Mouse (Mus musculus) erythroblast, embryonic 14.5 days (primary cell): ENCODE results near the gene Kcnt2. TPM values are rescaled to one million over a fixed set of nuclear protein-coding genes. Genes with fewer than 3 reads are reported as not detected.

Source experiments
- H3K27me3 ChIP-seq: 2 replicates; pipeline ENCODE4 v1.6.1; 2012; ENCODE audit warnings: inconsistent platforms; ENCODE audit not compliant: control insufficient read depth
- H3K36me3 ChIP-seq: 2 replicates; pipeline ENCODE4 v1.6.1; 2012; ENCODE audit warnings: mild to moderate bottlenecking, inconsistent platforms; ENCODE audit not compliant: control insufficient read depth
- H3K4me1 ChIP-seq: 2 replicates; pipeline ENCODE4 v1.6.1; 2012; ENCODE audit warnings: inconsistent platforms; ENCODE audit not compliant: control insufficient read depth
- H3K4me3 ChIP-seq: replicated peaks from 2 replicates; pipeline ENCODE3; 2012; ENCODE audit warnings: moderate library complexity, mild to moderate bottlenecking, inconsistent platforms
- H3K9me3 ChIP-seq: 2 replicates; pipeline ENCODE4 v1.6.1; 2012; ENCODE audit warnings: low read length, inconsistent platforms, mixed read lengths; ENCODE audit not compliant: control insufficient read depth
- GATA1 ChIP-seq: IDR thresholded peaks from 2 replicates; pipeline ENCODE4 v1.6.1; 2012; ENCODE audit warnings: low read length, inconsistent platforms, mixed read lengths
- TAL1 ChIP-seq: IDR thresholded peaks from 3 replicates; pipeline ENCODE4 v1.6.1; 2012; ENCODE audit warnings: low read length, inconsistent platforms, mixed read lengths
- polyA plus RNA-seq: library from polyadenylated mRNA; stranded (reverse); fragments of >175 nt; gene quantifications from 2 replicates; pipeline ENCODE4 v1.2.3, GENCODE M21; 2012

The Kcnt2 gene
- polyA plus RNA-seq, 1 experiment: not detected

GRCm38 (mm10) chr1:140333702-140334101, 87.7 kb downstream of the Kcnt2 start:
- Histone ChIP-seq H3K9me3 (no peaks in the 10 kb centered on the region), H3K4me1 (no peaks in the 10 kb centered on the region), H3K27me3 (no peaks in the 10 kb centered on the region), H3K36me3 (no peaks in the 10 kb centered on the region), H3K4me3 (no peak overlapping the region)
- no peak for TF ChIP-seq TAL1

DNA sequence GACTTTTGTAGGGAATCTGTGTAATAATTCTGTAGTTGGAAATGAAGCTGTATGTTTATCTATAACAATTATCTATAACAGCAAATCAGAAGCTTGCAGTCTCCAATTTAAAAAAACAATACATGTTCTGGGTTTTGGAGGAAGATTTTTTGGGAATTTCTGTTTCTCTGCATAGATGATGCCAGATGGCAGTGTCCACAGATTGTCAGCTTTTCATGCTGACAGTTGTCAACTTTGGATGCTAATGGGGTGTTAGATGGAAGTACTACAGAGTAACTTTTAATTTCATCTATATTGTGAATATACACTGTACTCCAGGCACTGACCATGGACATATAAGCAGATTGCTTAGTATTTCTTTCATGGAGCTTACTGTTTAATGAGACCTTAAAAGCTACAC, 92.5 kb downstream of the Kcnt2 start:
- no peaks in the 10 kb centered on the region for H3K36me3 ChIP-seq
- H3K27me3 ChIP-seq: no peaks in the 10 kb centered on the region
- no peaks in the 10 kb centered on the region for H3K4me1 ChIP-seq
- no peak for TF ChIP-seq GATA1
- no peak for TF ChIP-seq TAL1
- no peaks in the 10 kb centered on the region for H3K9me3 ChIP-seq
- no peak overlapping the region for H3K4me3 ChIP-seq

DNA sequence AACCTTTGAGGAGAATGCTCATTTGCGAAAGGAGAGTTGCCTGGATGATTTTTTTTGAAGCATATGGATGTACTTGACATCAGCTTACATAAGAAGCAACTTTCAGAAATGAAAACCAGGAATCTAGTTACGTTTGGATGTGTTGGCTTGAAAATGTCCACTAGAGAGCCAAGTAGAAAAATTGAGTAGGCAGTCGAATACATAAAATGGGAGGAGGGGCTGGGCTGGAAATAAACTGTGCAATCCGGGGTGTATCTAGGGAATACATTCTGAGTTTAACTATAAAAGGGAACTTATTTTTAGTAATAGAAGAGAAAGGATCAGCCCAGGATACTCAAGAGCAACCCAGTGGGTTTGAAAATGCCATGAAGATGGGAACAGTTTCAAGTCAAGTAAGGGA, 93.4 kb downstream of the Kcnt2 start:
- Histone ChIP-seq H3K9me3 (no peaks in the 10 kb centered on the region), H3K27me3 (no peaks in the 10 kb centered on the region), H3K4me1 (no peaks in the 10 kb centered on the region), H3K36me3 (no peaks in the 10 kb centered on the region), H3K4me3 (no peak overlapping the region)
- no peak for TF ChIP-seq TAL1
- TF ChIP-seq GATA1: no peak

DNA sequence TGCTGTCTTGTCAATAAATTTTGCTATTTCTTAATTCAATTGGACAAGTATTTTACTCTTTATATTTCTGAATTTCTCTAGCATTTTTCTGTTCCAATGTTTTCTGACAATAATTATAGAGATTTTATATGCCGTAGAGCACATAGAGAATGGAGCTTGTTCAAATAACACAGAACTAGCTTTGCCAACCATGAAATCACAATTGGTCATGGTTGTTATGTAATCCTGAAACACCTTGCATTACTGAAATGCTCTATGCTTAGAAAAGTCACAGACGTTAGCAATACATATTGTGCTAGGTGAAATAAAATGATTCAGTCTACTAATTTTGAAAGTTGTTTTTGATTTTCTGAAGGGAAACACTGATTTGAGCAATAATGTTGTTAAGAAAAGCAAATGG, 118.8 kb downstream of the Kcnt2 start:
- TF ChIP-seq TAL1 (no peak), GATA1 (no peak)
- Histone ChIP-seq H3K4me3 (no peak overlapping the region), H3K36me3 (no peaks in the 10 kb centered on the region), H3K9me3 (no peaks in the 10 kb centered on the region), H3K27me3 (no peaks in the 10 kb centered on the region), H3K4me1 (no peaks in the 10 kb centered on the region)

GRCm38 (mm10) chr1:140373532-140373931, 127.6 kb downstream of the Kcnt2 start:
- TF ChIP-seq TAL1: no peak
- TF ChIP-seq GATA1: no peak
- Histone ChIP-seq H3K27me3 (no peaks in the 10 kb centered on the region), H3K4me1 (no peaks in the 10 kb centered on the region)

DNA sequence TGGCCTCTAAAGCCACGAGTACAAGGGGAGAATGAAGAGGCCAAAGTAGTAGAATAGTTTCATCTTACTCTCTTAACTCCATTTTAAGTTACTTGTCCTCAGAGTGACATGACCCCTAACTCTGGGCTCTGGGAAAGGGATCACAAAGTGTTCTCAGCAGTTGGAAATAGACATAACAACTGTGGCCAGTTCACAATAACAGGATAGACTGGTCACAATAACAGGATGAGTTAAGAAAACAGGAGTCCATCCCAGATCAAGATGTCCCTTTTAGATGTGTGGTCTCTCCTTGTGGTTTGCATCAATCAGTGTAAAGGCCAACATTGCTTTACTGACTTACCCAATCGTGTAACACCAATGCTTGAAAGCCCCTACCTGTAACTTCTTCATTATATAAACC, 132.8 kb downstream of the Kcnt2 start:
- no peaks in the 10 kb centered on the region for H3K9me3 ChIP-seq
- H3K36me3 ChIP-seq: no peaks in the 10 kb centered on the region
- no peaks in the 10 kb centered on the region for H3K4me1 ChIP-seq
- H3K27me3 ChIP-seq: no peaks in the 10 kb centered on the region
- no peak overlapping the region for H3K4me3 ChIP-seq
- TF ChIP-seq GATA1 (no peak), TAL1 (no peak)

More at GRCm38 (mm10) chr1:140373532-140373931, 127.6 kb downstream of the Kcnt2 start:
- no peaks in the 10 kb centered on the region for H3K36me3 ChIP-seq
- no peaks in the 10 kb centered on the region for H3K9me3 ChIP-seq
- H3K4me3 ChIP-seq: no peak overlapping the region

DNA sequence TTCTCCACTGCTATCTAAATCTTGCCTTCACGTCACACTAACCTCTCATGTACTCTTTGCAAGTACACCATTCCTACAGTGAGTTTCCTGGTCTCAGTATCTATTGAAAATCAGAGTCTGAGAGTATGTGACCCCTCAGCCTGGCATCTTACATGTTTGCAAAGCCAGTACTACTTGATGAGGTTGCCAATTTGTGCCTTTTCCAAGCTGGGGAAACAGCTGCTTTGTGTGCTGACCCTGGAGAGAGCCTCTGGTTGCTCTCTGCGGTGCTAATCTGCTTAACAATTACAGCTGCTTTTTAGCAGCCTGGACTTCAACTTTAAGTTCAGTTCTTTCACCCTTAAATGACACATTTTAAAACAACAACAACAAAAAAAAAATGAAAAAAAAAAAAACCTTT, 133.6 kb downstream of the Kcnt2 start:
- no peak for TF ChIP-seq GATA1
- TF ChIP-seq TAL1: no peak

GRCm38 (mm10) chr1:140381093-140381492, 135.1 kb downstream of the Kcnt2 start:
- H3K9me3 ChIP-seq: no peaks in the 10 kb centered on the region
- TF ChIP-seq GATA1 (no peak), TAL1 (no peak)
- no peaks in the 10 kb centered on the region for H3K27me3 ChIP-seq
- no peaks in the 10 kb centered on the region for H3K36me3 ChIP-seq
- no peak overlapping the region for H3K4me3 ChIP-seq
- H3K4me1 ChIP-seq: no peaks in the 10 kb centered on the region

More for the DNA sequence above, 133.6 kb downstream of the Kcnt2 start:
- Histone ChIP-seq H3K27me3 (no peaks in the 10 kb centered on the region), H3K4me1 (no peaks in the 10 kb centered on the region), H3K36me3 (no peaks in the 10 kb centered on the region), H3K4me3 (no peak overlapping the region), H3K9me3 (no peaks in the 10 kb centered on the region)

DNA sequence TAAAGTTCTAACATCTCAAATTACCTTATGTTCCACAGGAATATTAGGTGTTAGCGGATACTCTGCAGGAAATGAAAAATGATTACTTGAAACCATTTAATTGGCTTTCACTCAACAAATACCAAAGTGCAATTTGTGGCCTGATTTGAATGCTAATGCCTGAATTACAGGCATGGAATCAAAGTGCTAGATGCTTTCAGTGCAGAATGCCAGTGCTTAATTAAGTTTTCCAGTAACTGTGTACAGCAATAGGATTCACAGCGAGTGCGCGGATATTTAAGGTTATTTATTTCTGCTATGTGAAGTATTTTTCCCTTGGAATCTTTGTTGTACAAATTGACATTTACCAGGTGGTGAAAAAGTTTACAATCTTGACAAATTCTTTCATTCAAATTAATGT, 144.3 kb downstream of the Kcnt2 start:
- no peak for TF ChIP-seq TAL1
- no peak for TF ChIP-seq GATA1
- Histone ChIP-seq H3K4me3 (no peak overlapping the region), H3K27me3 (no peaks in the 10 kb centered on the region), H3K4me1 (no peaks in the 10 kb centered on the region), H3K36me3 (no peaks in the 10 kb centered on the region), H3K9me3 (no peaks in the 10 kb centered on the region; the same call in 1 of the 2 replicates)

DNA sequence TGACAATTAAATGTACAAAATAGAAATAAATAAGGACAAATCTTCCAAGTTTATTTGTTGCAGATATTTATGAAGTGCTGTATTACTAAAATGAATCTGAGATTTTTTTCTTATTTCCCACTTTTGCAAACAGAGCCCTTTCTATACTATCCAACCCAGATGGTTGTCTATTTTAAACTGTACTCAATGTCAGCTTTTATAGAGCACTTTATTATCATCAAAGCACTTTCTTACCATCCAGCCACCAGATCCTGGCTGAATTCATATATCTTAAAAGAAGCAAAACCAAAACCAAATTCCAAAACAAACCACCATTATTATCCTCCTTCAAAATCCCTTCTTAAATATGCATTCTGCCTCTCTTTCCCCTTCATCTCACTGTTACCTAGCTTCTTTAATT, 151.8 kb downstream of the Kcnt2 start:
- TF ChIP-seq GATA1 (no peak), TAL1 (no peak)
- H3K9me3 ChIP-seq: no peaks in the 10 kb centered on the region
- no peaks in the 10 kb centered on the region for H3K4me1 ChIP-seq

More for the DNA sequence above, 151.8 kb downstream of the Kcnt2 start:
- Histone ChIP-seq H3K27me3 (no peaks in the 10 kb centered on the region), H3K4me3 (no peak overlapping the region), H3K36me3 (no peaks in the 10 kb centered on the region)
